Mouse (Mus musculus) liver, embryonic 16.5 days (tissue): ENCODE measurements around the gene Olfr1390. TPM values are rescaled to one million over a fixed set of nuclear protein-coding genes. Genes with fewer than 3 reads are reported as not detected.
"Not testable (repeated sequence)": the region's sequence is repeated elsewhere in the genome, so short reads cannot be mapped to it uniquely, and the experiment has no call there.

ENCODE experiments used
- ATAC-seq: fragments of 200-750 bp; cut with Nextera tagmentation; 2 replicates; pipeline ENCODE4 v1.8.0; 2017; ENCODE audit warnings: low read depth, mild to moderate bottlenecking, moderate number of reproducible peaks, moderate library complexity
- H3K27ac ChIP-seq: fragments of 300-500 bp; sonication (generic); 2 replicates; pipeline ENCODE4 v1.5.1; 2014; ENCODE audit warnings: mild to moderate bottlenecking, low read length
- H3K27me3 ChIP-seq: fragments of 300-500 bp; sonication (generic); 2 replicates; pipeline ENCODE4 v1.6.1; 2014; ENCODE audit warnings: low read depth, low read length, mixed read lengths; ENCODE audit not compliant: control insufficient read depth, insufficient read depth
- H3K36me3 ChIP-seq: fragments of 300-500 bp; sonication (generic); 2 replicates; pipeline ENCODE4 v1.6.1; 2014; ENCODE audit warnings: mild to moderate bottlenecking; ENCODE audit not compliant: control insufficient read depth, insufficient read depth
- H3K4me1 ChIP-seq: fragments of 300-500 bp; sonication (generic); 2 replicates; pipeline ENCODE4 v1.6.1; 2014; ENCODE audit warnings: low read depth, low read length, mixed read lengths; ENCODE audit not compliant: control insufficient read depth
- H3K4me2 ChIP-seq: fragments of 300-500 bp; sonication (generic); 2 replicates; pipeline ENCODE4 v1.6.1; 2014; ENCODE audit warnings: low read depth, low read length, mixed read lengths
- H3K4me3 ChIP-seq: fragments of 300-500 bp; sonication (generic); 2 replicates; pipeline ENCODE4 v1.5.1; 2014; ENCODE audit warnings: low read depth, mild to moderate bottlenecking, low read length
- H3K9ac ChIP-seq: fragments of 300-500 bp; sonication (generic); 2 replicates; pipeline ENCODE4 v1.6.1; 2014; ENCODE audit warnings: low read depth, low read length
- H3K9me3 ChIP-seq: fragments of 300-500 bp; sonication (generic); replicated peaks from 2 replicates; pipeline ENCODE4 v1.6.1; 2016; ENCODE audit warnings: low read length; ENCODE audit not compliant: control insufficient read depth
- WGBS: fragments of 180-500 bp; shearing (Covaris S2); extraction: QIAGEN DNeasy Blood & Tissue Kit; methylation state at CpG from one replicate; pipeline ENCODE4 v1.1.7; 2014; ENCODE audit not compliant: insufficient replicate concordance; 5-methylcytosine and 5-hydroxymethylcytosine counted together
- polyA plus RNA-seq: library from polyadenylated mRNA; unstranded; fragments of >200 nt; fragmentation: Nextera tagmentation; extraction: Ambion mirVana; gene quantifications from 2 replicates; pipeline ENCODE4 v1.2.1, GENCODE M21; 2015

The Olfr1390 gene
- polyA plus RNA-seq, 1 experiment from 2014 or later, result not detected

GRCm38 (mm10) chr11:49383133-49383532 lies 48.1 kb downstream of the Olfr1390 start:
- no peaks in the 10 kb centered on the region for H3K36me3 ChIP-seq
- no peak overlapping the region for H3K27ac ChIP-seq
- no peak overlapping the region for H3K4me2 ChIP-seq
- no peaks in the 10 kb centered on the region for H3K4me1 ChIP-seq
- H3K27me3 ChIP-seq, result no peaks in the 10 kb centered on the region
- ATAC-seq, result no peak
- no peak overlapping the region for H3K4me3 ChIP-seq
- H3K9me3 ChIP-seq, result no peaks in the 10 kb centered on the region
- no peak overlapping the region for H3K9ac ChIP-seq

- not testable (repeated sequence) for H3K4me2 ChIP-seq, H3K4me1 ChIP-seq, H3K4me3 ChIP-seq, H3K9ac ChIP-seq, H3K27me3 ChIP-seq, H3K27ac ChIP-seq, H3K9me3 ChIP-seq, H3K36me3 ChIP-seq, ATAC-seq
- 70% methylated on average over 7 of the region's 7 CpGs for WGBS
Observed at GRCm38 (mm10) chr11:49386118-49386517, 51.1 kb downstream of the Olfr1390 start.

Other genes starting within 250 kb of the Olfr1390 start
- not detected in 2 replicates for gene Olfr1396, start 220.3 kb upstream of the Olfr1390 start, polyA plus RNA-seq
- gene Olfr1395, start 192.9 kb upstream of the Olfr1390 start, polyA plus RNA-seq, result not detected in 2 replicates
- not detected in 2 replicates for gene Olfr1394, start 180.8 kb upstream of the Olfr1390 start, polyA plus RNA-seq
- 1.3 and 1.4 TPM in 2 replicates for gene Btnl9, start 148.0 kb upstream of the Olfr1390 start, polyA plus RNA-seq
- gene Zfp62, start 131.9 kb upstream of the Olfr1390 start, polyA plus RNA-seq, result 11.1 and 11.7 TPM in 2 replicates
- gene Mgat1, start 91.0 kb upstream of the Olfr1390 start, polyA plus RNA-seq, result 41.5 TPM in 2 replicates
- gene Olfr1393, start 56.9 kb upstream of the Olfr1390 start, polyA plus RNA-seq, result 0.06 TPM in 1 of 2 replicates, not detected in the other
- not detected in 2 replicates for gene Olfr1392, start 49.9 kb upstream of the Olfr1390 start, polyA plus RNA-seq
- gene Olfr10, start 30.4 kb upstream of the Olfr1390 start, polyA plus RNA-seq, result not detected in 2 replicates
- gene Olfr1391, start 12.4 kb upstream of the Olfr1390 start, polyA plus RNA-seq, result not detected in 2 replicates
- gene Olfr1389, start 87.9 kb downstream of the Olfr1390 start, polyA plus RNA-seq, result not detected in 2 replicates
- 0.02 TPM in 1 of 2 replicates, not detected in the other for gene Olfr1388, start 101.4 kb downstream of the Olfr1390 start, polyA plus RNA-seq
- not detected in 2 replicates for gene Olfr1387, start 120.2 kb downstream of the Olfr1390 start, polyA plus RNA-seq
- gene Olfr1386, start 129.9 kb downstream of the Olfr1390 start, polyA plus RNA-seq, result not detected in 2 replicates
- gene Olfr1385, start 153.9 kb downstream of the Olfr1390 start, polyA plus RNA-seq, result not detected in 2 replicates
- gene Olfr1384, start 171.5 kb downstream of the Olfr1390 start, polyA plus RNA-seq, result not detected in 2 replicates
- gene Olfr1383, start 184.5 kb downstream of the Olfr1390 start, polyA plus RNA-seq, result not detected in 2 replicates
- gene Olfr1382, start 193.1 kb downstream of the Olfr1390 start, polyA plus RNA-seq, result not detected in 2 replicates
- gene Olfr1381, start 208.3 kb downstream of the Olfr1390 start, polyA plus RNA-seq, result not detected in 2 replicates
- not detected in 2 replicates for gene Olfr1380, start 221.7 kb downstream of the Olfr1390 start, polyA plus RNA-seq